Mouse (Mus musculus) liver, postnatal 0 days (tissue): ENCODE results near the gene Arxes1.

Experiments used
- CTCF ChIP-seq: sonication (generic); IDR thresholded peaks from 2 replicates; pipeline ENCODE4 v1.5.1; 2016; ENCODE audit warnings: antibody characterized with exemption, low read depth
- EP300 ChIP-seq: IDR thresholded peaks from 2 replicates; pipeline ENCODE4 v1.6.1; 2016; ENCODE audit warnings: antibody characterized with exemption, low read depth, mild to moderate bottlenecking

GRCm38 (mm10) chrX:136007199-136007843, 25.8 kb upstream of the Arxes1 start:
- TF ChIP-seq CTCF (no peak), EP300 (no peak)
